Mouse (Mus musculus) embryonic fibroblast, embryonic 13.5 days (primary cell): ENCODE measurements around the gene Ninj2. TPM values are rescaled to one million over a fixed set of nuclear protein-coding genes. Genes with fewer than 3 reads are reported as not detected.

Experiments used
- H3K27ac ChIP-seq: 2 replicates; pipeline ENCODE4 v1.5.1; 2012; ENCODE audit warnings: low read length, control low read depth, inconsistent platforms; ENCODE audit not compliant: insufficient read depth
- H3K4me1 ChIP-seq: 2 replicates; pipeline ENCODE4 v1.6.1; 2011; ENCODE audit warnings: low read length; ENCODE audit not compliant: control insufficient read depth, insufficient read depth
- H3K4me3 ChIP-seq: 2 replicates; pipeline ENCODE4 v1.5.1; 2011; ENCODE audit warnings: mild to moderate bottlenecking, control low read depth, low read length; ENCODE audit not compliant: insufficient read depth
- CTCF ChIP-seq: IDR thresholded peaks from 2 replicates; pipeline ENCODE4 v1.5.1; 2011; ENCODE audit warnings: mild to moderate bottlenecking, control low read depth, low read length, moderate library complexity, borderline replicate concordance; ENCODE audit not compliant: insufficient read depth
- POLR2A ChIP-seq: IDR thresholded peaks from 2 replicates; pipeline ENCODE4 v1.6.1; 2011; ENCODE audit warnings: low read depth, mild to moderate bottlenecking, control low read depth, low read length, moderate library complexity
- polyA plus RNA-seq: library from polyadenylated mRNA; stranded (reverse); fragments of >200 nt; gene quantifications from 2 replicates; pipeline ENCODE4 v1.2.4, GENCODE M21; 2011; ENCODE audit warnings: low read depth; ENCODE audit not compliant: missing spikeins, insufficient read length

The Ninj2 gene
- polyA plus RNA-seq, 1 experiment = not detected

- Histone ChIP-seq H3K4me1 (peaks cover 9% of the 10 kb centered on the region), H3K27ac (no peak overlapping the region), H3K4me3 (no peak overlapping the region)
- TF ChIP-seq CTCF (no peak), POLR2A (no peak)
Observed at GRCm38 (mm10) chr6:120119824-120120223, 26.7 kb downstream of the Ninj2 start.

GRCm38 (mm10) chr6:120124688-120125087 is 31.5 kb downstream of the Ninj2 start:
- Histone ChIP-seq H3K4me1 (no peaks in the 10 kb centered on the region), H3K4me3 (no peak overlapping the region), H3K27ac (no peak overlapping the region)
- TF ChIP-seq POLR2A = no peak
- no peak for TF ChIP-seq CTCF

GRCm38 (mm10) chr6:120126456-120126855 is 33.3 kb downstream of the Ninj2 start:
- Histone ChIP-seq H3K4me1 (no peaks in the 10 kb centered on the region), H3K27ac (no peak overlapping the region), H3K4me3 (no peak overlapping the region)
- TF ChIP-seq CTCF (no peak), POLR2A (no peak)

- Histone ChIP-seq H3K27ac (no peak overlapping the region), H3K4me1 (no peaks in the 10 kb centered on the region), H3K4me3 (no peak overlapping the region)
- TF ChIP-seq CTCF = no peak
- TF ChIP-seq POLR2A = no peak
Observed at GRCm38 (mm10) chr6:120127321-120127720, 34.2 kb downstream of the Ninj2 start.

- peaks cover 7% of the 10 kb centered on the region; the same call in 1 of the 2 replicates for H3K4me1 ChIP-seq
- H3K4me3 ChIP-seq = no peak overlapping the region
- H3K27ac ChIP-seq = peak overlapping the region; percentile 87
- TF ChIP-seq CTCF (no peak), POLR2A (no peak)
Observed at GRCm38 (mm10) chr6:120134748-120135147, 41.6 kb downstream of the Ninj2 start.

- H3K4me1 ChIP-seq = peaks cover 9% of the 10 kb centered on the region
- H3K4me3 ChIP-seq = no peak overlapping the region
- peak overlapping the region; percentile 78 for H3K27ac ChIP-seq
- TF ChIP-seq CTCF (no peak), POLR2A (no peak)
Observed at GRCm38 (mm10) chr6:120145439-120145838, 52.3 kb downstream of the Ninj2 start.

GRCm38 (mm10) chr6:120146676-120147075 is 53.5 kb downstream of the Ninj2 start:
- TF ChIP-seq POLR2A (no peak), CTCF (no peak)
- H3K4me1 ChIP-seq = peaks cover 9% of the 10 kb centered on the region
- no peak overlapping the region for H3K27ac ChIP-seq
- H3K4me3 ChIP-seq = no peak overlapping the region

- no peak for TF ChIP-seq CTCF
- TF ChIP-seq POLR2A = no peak
- H3K27ac ChIP-seq = no peak overlapping the region
- H3K4me1 ChIP-seq = peaks cover 9% of the 10 kb centered on the region
- no peak overlapping the region for H3K4me3 ChIP-seq
Observed at GRCm38 (mm10) chr6:120147411-120147810, 54.3 kb downstream of the Ninj2 start.

GRCm38 (mm10) chr6:120148716-120149392 is 55.7 kb downstream of the Ninj2 start:
- peaks cover 9% of the 10 kb centered on the region for H3K4me1 ChIP-seq
- H3K4me3 ChIP-seq = no peak overlapping the region
- no peak overlapping the region for H3K27ac ChIP-seq
- TF ChIP-seq POLR2A (no peak), CTCF (no peak)

GRCm38 (mm10) chr6:120149458-120150120 is 56.4 kb downstream of the Ninj2 start:
- Histone ChIP-seq H3K27ac (no peak overlapping the region), H3K4me1 (peaks cover 9% of the 10 kb centered on the region), H3K4me3 (no peak overlapping the region)
- TF ChIP-seq POLR2A = no peak
- TF ChIP-seq CTCF = no peak
